Mouse (Mus musculus) liver, adult 2 months (tissue): ENCODE measurements around the gene Cd79b. TPM values are rescaled to one million over a fixed set of nuclear protein-coding genes. Genes with fewer than 3 reads are reported as not detected.

ENCODE experiments used
- DNase-seq: peaks from one replicate; pipeline ENCODE4 v3.0.0-alpha.2; 2011; ENCODE audit warnings: low read depth, low spot score; ENCODE audit errors: extremely low read depth
- H3K27ac ChIP-seq: fragments of 200-500 bp; replicated peaks from 2 replicates; pipeline ENCODE4 v1.5.1; 2012; ENCODE audit warnings: low read depth, mild to moderate bottlenecking, control low read depth, inconsistent platforms, low read length; ENCODE audit not compliant: insufficient read depth
- H3K27me3 ChIP-seq: fragments of 200-500 bp; 2 replicates; pipeline ENCODE4 v1.6.1; 2012; ENCODE audit warnings: mild to moderate bottlenecking, moderate library complexity, low read length, inconsistent platforms; ENCODE audit not compliant: control insufficient read depth, insufficient read depth
- H3K36me3 ChIP-seq: fragments of 200-500 bp; 2 replicates; pipeline ENCODE4 v1.6.1; 2012; ENCODE audit warnings: low read length, inconsistent platforms; ENCODE audit not compliant: control insufficient read depth, insufficient read depth
- H3K4me1 ChIP-seq: fragments of 200-500 bp; 2 replicates; pipeline ENCODE4 v1.6.1; 2011; ENCODE audit warnings: low read length; ENCODE audit not compliant: control insufficient read depth, insufficient read depth
- H3K4me3 ChIP-seq: fragments of 200-500 bp; 2 replicates; pipeline ENCODE4 v1.5.1; 2011; ENCODE audit warnings: low read depth, mild to moderate bottlenecking, control low read depth, low read length, moderate library complexity; ENCODE audit not compliant: insufficient read depth
- H3K79me2 ChIP-seq: fragments of 200-500 bp; 2 replicates; pipeline ENCODE4 v1.6.1; 2012; ENCODE audit warnings: inconsistent platforms, mild to moderate bottlenecking, low read length, moderate library complexity; ENCODE audit not compliant: control insufficient read depth, insufficient read depth
- H3K9ac ChIP-seq: fragments of 200-500 bp; 2 replicates; pipeline ENCODE4 v1.6.1; 2012; ENCODE audit warnings: low read depth, mild to moderate bottlenecking, control low read depth, inconsistent platforms, low read length
- CTCF ChIP-seq: fragments of 200-500 bp; IDR thresholded peaks from 2 replicates; pipeline ENCODE4 v1.5.1; 2011; ENCODE audit warnings: low read depth, low read length, control low read depth
- POLR2A ChIP-seq: fragments of 200-500 bp; IDR thresholded peaks from 2 replicates; pipeline ENCODE4 v1.6.1; 2011; ENCODE audit warnings: low read length, control low read depth; ENCODE audit not compliant: insufficient read depth; ENCODE audit errors: extremely low read depth
- WGBS: fragments of 180-500 bp; shearing (Covaris S2); methylation state at CpG from one replicate; pipeline ENCODE4 v1.1.7; 2018; 5-methylcytosine and 5-hydroxymethylcytosine counted together
- polyA plus RNA-seq: library from polyadenylated mRNA; depleted of rRNA; stranded (reverse); fragments of >200 nt; gene quantifications from 2 replicates; pipeline ENCODE4 v1.2.3, GENCODE M21; 2012; rRNA removed
- total RNA-seq: library from RNA; depleted of rRNA; stranded (reverse); fragments of >200 nt; gene quantifications from 2 replicates; pipeline ENCODE4 v1.2.3, GENCODE M21; 2014; rRNA removed

The Cd79b gene
- total RNA-seq: 2.1 and 4.6 TPM in 2 replicates
- 1.4 and 3.8 TPM in 2 replicates for polyA plus RNA-seq

DNA sequence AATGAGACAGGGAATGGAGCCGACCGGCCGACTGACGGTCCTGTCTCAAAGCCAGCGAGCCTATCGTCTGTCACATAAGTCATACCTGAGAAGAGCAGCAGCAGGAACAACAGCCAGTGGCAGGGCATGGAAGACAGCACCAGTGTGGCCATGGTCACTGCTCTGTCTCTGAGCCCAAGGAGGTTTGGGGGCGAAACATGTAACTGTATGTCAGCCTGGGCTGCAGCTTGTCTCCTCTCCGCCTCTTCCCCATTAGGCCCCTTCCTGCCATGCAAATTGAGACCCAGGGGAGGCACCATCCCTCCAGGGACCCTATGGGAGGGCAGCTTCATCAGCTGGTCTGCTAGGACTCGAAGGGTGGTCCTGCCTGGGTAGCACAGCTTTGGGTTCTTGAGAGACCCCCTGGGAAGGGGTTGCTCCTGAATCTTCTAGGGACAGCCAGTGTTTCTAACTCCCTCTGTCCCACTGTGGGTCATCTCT is at the start of gene Cd79b:
Gene Cd79b, minus strand, starts transcription at position 430 of the 480 bp plus-strand sequence.
- Histone ChIP-seq H3K79me2 (no peaks in the 10 kb centered on the region), H3K27me3 (no peaks in the 10 kb centered on the region), H3K36me3 (no peaks in the 10 kb centered on the region), H3K4me3 (no peak within 1 kb of the TSS), H3K9ac (no peak within 1 kb of the TSS), H3K4me1 (no peaks in the 10 kb centered on the region), H3K27ac (no peak within 1 kb of the TSS)
- 89% methylated on average over 9 of the region's 9 CpGs for WGBS
- DNase-seq: no peak
- TF ChIP-seq CTCF: no peak
- TF ChIP-seq POLR2A: no peak

DNA sequence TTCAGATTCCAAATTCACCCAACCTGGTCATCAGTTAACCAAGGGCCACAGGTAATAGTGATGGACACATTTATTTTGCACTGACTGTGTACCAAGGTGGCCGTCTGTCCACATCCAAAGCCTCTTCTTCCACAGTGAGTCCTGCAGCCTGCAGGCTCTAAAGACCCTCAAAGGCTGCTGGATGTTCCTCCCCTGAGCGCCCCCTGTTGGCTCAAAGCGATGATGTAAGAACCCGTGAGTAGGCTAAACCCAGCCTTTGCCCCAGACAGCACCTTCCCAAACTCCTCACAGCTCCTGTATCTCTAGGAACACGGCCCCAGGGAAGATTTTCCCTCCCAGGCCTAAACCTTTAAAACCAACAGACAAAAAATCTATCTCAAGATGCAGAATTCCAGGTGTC is 44.8 kb upstream of the Cd79b start:
- Histone ChIP-seq H3K4me3 (no peak overlapping the region), H3K27me3 (no peaks in the 10 kb centered on the region), H3K27ac (no peak overlapping the region), H3K4me1 (no peaks in the 10 kb centered on the region), H3K79me2 (no peaks in the 10 kb centered on the region), H3K9ac (no peak overlapping the region), H3K36me3 (no peaks in the 10 kb centered on the region)
- TF ChIP-seq CTCF (peak; percentile 36; the same call in 1 of the 2 replicates), POLR2A (no peak)
- WGBS: 55% methylated on average over 5 of the region's 5 CpGs
- no peak for DNase-seq

DNA sequence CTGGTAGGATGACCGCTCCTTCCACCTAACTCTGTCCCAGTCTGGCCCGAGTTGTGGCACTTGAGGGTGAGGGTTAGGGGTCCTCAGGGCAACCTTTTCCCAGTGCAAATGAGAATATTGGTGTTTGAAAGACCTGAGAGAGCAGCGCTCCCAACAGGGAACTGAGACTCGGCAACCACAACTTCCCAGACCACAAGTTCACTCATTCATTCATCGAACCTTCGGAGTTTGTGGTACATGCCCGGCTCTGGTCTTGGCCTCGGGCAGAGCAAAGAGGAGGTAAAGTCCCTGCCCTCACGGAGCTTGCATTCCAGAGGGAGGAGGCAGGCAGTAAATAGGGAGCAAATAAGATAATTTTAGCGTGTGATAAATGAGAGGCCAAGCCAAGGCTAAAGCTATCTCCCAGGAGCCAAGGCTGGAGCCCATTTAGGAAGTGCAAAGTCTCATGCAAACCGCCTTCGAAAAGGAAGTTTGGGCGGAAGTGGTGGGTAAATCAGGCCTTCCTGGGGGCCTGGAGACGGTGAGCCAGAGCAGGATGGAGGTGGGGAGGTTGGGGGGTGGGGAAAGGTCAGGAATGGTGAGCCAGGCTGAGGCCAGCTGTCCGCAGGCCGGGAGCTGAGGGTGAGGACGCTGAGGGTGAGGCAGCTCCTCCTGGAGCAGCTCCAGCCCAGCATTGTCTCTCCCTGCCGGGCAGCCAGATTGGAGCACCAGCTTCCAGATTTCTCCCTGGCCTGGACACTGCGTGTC is 41.0 kb upstream of the Cd79b start:
- H3K4me3 ChIP-seq: no peak overlapping the region
- H3K79me2 ChIP-seq: no peaks in the 10 kb centered on the region
- no peaks in the 10 kb centered on the region for H3K36me3 ChIP-seq
- WGBS: 60% methylated on average over 19 of the region's 19 CpGs
- H3K27ac ChIP-seq: no peak overlapping the region
- no peaks in the 10 kb centered on the region for H3K4me1 ChIP-seq
- no peak for TF ChIP-seq POLR2A
- no peak for TF ChIP-seq CTCF
- peak; percentile 4 for DNase-seq
- no peak overlapping the region for H3K9ac ChIP-seq
- no peaks in the 10 kb centered on the region for H3K27me3 ChIP-seq

DNA sequence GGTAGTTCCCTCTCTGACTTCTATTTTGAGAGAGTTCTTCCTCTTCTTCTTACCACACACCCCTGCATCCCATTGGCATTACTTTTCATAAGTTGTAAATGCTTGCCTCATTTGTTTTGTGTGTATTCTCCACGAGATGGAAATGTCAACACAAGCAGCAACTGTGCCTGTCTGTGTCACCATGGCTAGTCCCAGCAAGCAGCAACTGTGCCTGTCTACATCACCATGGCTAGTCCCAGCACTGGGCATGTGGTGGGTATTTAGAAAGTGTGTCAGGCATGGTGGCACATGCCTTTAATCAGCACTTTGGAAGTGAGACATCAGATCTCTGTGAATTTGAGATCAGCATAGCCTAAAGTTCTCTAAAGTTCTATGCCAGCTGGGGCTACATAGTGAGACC is 39.6 kb upstream of the Cd79b start:
- Histone ChIP-seq H3K4me3 (no peak overlapping the region), H3K27ac (no peak overlapping the region), H3K36me3 (no peaks in the 10 kb centered on the region), H3K27me3 (no peaks in the 10 kb centered on the region), H3K9ac (no peak overlapping the region), H3K4me1 (no peaks in the 10 kb centered on the region), H3K79me2 (no peaks in the 10 kb centered on the region)
- TF ChIP-seq POLR2A: no peak
- TF ChIP-seq CTCF: no peak
- no peak for DNase-seq
- WGBS: 13% methylated on average over 1 of the region's 1 CpGs

DNA sequence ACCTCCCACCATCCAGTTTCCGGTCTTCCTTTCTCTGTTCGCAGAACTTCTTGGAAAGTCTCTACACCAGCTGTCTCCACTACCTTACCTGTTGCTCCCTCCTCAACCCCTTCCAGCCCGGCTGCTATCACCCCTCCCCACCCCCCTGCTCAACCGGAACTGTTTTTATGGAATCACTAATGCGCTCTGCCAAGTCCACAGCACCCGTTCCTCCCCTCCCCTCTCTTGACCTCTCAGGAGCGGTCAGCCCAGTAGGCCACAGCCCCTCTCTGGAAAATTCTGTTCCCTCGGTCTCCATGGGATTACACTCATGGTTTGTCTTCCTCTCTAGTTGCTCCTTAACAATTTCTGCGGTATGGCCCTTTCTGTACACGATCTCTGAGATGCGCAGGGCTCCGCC is 38.6 kb upstream of the Cd79b start, which contains the start of gene Scn4a:
Gene Scn4a, minus strand, starts transcription at position 101 of the 400 bp plus-strand sequence.
- H3K9ac ChIP-seq: no peak within 1 kb of the TSS
- no peaks in the 10 kb centered on the region for H3K4me1 ChIP-seq
- DNase-seq: no peak
- TF ChIP-seq POLR2A (no peak), CTCF (no peak)
- no peak within 1 kb of the TSS for H3K27ac ChIP-seq
- 90% methylated on average over 12 of the region's 12 CpGs for whole genome bisulfite sequencing
- H3K4me3 ChIP-seq: no peak within 1 kb of the TSS
- no peaks in the 10 kb centered on the region for H3K79me2 ChIP-seq
- H3K27me3 ChIP-seq: no peaks in the 10 kb centered on the region
- no peaks in the 10 kb centered on the region for H3K36me3 ChIP-seq

DNA sequence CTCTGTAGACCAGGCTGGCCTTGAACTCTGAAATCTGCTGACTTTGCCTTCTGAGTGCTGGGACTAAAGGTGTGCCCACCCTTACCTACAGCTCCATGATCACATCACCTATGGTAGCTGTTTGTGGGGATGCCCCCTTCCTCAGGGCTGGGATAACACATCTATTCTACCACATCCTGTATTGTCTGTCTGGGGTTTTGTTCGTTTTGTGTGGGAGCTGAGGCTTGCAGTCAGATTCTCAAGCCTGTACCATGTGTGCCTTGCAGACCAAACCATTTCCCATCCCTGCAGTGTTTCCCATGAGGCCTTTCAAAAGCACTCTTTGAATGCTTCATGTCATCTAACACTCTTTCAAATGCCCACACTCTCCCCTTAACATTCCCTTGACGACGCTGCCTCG is 37.4 kb upstream of the Cd79b start:
- WGBS: 89% methylated on average over 4 of the region's 4 CpGs

More for the DNA sequence above, 37.4 kb upstream of the Cd79b start:
- H3K4me1 ChIP-seq: no peaks in the 10 kb centered on the region
- no peak for DNase-seq
- H3K4me3 ChIP-seq: no peak overlapping the region
- TF ChIP-seq POLR2A (no peak), CTCF (no peak)
- no peak overlapping the region for H3K27ac ChIP-seq
- H3K36me3 ChIP-seq: no peaks in the 10 kb centered on the region
- H3K79me2 ChIP-seq: no peaks in the 10 kb centered on the region
- H3K27me3 ChIP-seq: no peaks in the 10 kb centered on the region
- no peak overlapping the region for H3K9ac ChIP-seq
